Mouse (Mus musculus) forebrain, embryonic 10.5 days (tissue): ENCODE data around the gene Cmtm6. TPM values are rescaled to one million over a fixed set of nuclear protein-coding genes. Genes with fewer than 3 reads are reported as not detected.

Experiments
- DNase-seq: peaks from one replicate; pipeline ENCODE4 v3.0.0-alpha.2; 2017; ENCODE audit warnings: low spot score; ENCODE audit errors: extremely low spot score
- H3K27ac ChIP-seq: fragments of 300-500 bp; sonication (generic); 2 replicates; pipeline ENCODE4 v1.5.1; 2016; ENCODE audit warnings: mild to moderate bottlenecking
- H3K27me3 ChIP-seq: fragments of 300-500 bp; sonication (generic); 2 replicates; pipeline ENCODE4 v1.6.1; 2016; ENCODE audit warnings: mild to moderate bottlenecking; ENCODE audit not compliant: poor library complexity, severe bottlenecking
- H3K36me3 ChIP-seq: fragments of 300-500 bp; sonication (generic); replicated peaks from 2 replicates; pipeline ENCODE4 v1.6.1; 2016; ENCODE audit warnings: mild to moderate bottlenecking, moderate library complexity
- H3K4me1 ChIP-seq: fragments of 300-500 bp; sonication (generic); 2 replicates; pipeline ENCODE4 v1.6.1; 2016
- H3K4me3 ChIP-seq: fragments of 300-500 bp; sonication (generic); 2 replicates; pipeline ENCODE4 v1.5.1; 2016; ENCODE audit warnings: mild to moderate bottlenecking, moderate library complexity
- H3K9me3 ChIP-seq: fragments of 300-500 bp; sonication (generic); 2 replicates; pipeline ENCODE4 v1.6.1; 2016; ENCODE audit warnings: mild to moderate bottlenecking, moderate library complexity
- WGBS: fragments of 180-500 bp; shearing (Covaris S2); methylation state at CpG from one replicate; pipeline ENCODE4 v1.1.7; 2016; 5-methylcytosine and 5-hydroxymethylcytosine counted together
- polyA plus RNA-seq: library from polyadenylated mRNA; unstranded; fragments of >200 nt; fragmentation: Nextera tagmentation; extraction: Ambion mirVana; gene quantifications from 2 replicates; pipeline ENCODE4 v1.2.1, GENCODE M21; 2016

The Cmtm6 gene
- polyA plus RNA-seq, 1 experiment from 2014 or later: 29.9 TPM

DNA sequence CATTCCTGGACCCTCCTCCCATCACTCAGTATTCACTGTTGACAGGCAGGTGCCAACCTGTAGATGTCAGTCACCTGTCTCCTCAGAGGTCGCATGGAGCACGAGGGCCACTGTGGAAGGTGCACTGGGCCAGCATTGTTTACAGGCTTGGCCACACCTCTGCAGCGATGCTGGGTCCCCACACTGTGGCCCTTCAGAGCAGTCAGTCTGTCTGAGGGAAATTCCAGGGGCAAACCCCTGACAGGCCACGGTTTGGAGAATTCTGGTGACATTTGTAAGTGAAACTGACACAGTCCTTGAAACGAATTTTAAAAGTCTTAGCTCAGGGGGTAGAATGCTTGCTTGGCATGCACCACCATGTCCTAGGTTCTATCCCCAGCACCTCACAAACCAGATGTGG lies 29.4 kb downstream of the Cmtm6 start:
- no peaks in the 10 kb centered on the region for H3K27me3 ChIP-seq
- no peak overlapping the region for H3K27ac ChIP-seq
- 0 out of 2 replicates have a peak, but pooled peaks cover 5% of the 10 kb centered on the region for H3K4me1 ChIP-seq
- 87% methylated on average over 5 of the region's 5 CpGs for WGBS
- H3K9me3 ChIP-seq: no peaks in the 10 kb centered on the region
- H3K4me3 ChIP-seq: no peak overlapping the region
- DNase-seq: no peak
- peaks cover 73% of the 10 kb centered on the region for H3K36me3 ChIP-seq

DNA sequence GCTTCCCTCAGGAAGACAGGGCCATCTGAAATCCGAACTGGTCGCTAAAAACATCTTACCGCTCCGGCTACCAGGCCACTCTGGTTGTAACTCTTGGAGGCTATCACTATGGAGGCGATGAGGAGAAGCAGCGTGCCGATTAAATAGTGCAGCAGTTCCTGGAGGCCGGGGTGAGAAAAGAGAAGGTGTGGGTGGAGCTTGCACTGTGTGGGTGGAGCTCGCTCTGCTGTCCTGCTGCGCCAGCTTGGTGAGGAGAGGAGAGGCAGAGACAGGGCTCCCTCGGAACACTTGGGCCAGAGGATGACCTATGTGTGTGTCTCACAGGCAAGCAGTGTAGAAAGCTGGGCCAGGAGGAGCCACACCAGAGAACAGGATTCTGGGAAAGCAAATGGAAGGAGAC lies 30.9 kb downstream of the Cmtm6 start:
- Histone ChIP-seq H3K36me3 (peaks cover 71% of the 10 kb centered on the region), H3K4me3 (no peak overlapping the region), H3K4me1 (peaks cover 10% of the 10 kb centered on the region; the same call in 1 of the 2 replicates), H3K9me3 (no peaks in the 10 kb centered on the region), H3K27me3 (no peaks in the 10 kb centered on the region), H3K27ac (no peak overlapping the region)
- no peak for DNase-seq
- 77% methylated on average over 11 of the region's 11 CpGs for WGBS

DNA sequence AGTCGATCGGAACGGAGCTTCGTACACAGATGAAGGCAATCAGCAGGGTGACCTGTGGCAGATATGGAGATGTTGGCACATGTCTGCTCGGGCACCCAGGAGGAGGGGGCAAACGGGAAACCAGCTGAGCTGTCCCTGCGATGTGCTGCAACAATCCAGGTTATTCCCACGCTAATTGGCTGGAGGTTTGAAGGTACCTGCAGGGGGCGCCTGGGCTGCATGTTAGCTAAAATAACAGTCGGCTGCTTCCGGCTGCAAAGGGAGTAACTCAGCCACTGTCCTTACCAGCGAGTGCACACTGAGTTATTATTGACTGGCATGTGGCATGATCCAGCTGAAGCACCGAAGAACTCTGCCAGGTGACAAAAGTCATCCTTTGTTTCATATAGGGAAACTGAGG lies 32.4 kb downstream of the Cmtm6 start:
- DNase-seq: peak; percentile 39
- no peak overlapping the region for H3K4me3 ChIP-seq
- H3K4me1 ChIP-seq: peaks cover 24% of the 10 kb centered on the region
- no peak overlapping the region for H3K27ac ChIP-seq
- H3K36me3 ChIP-seq: peaks cover 65% of the 10 kb centered on the region
- H3K9me3 ChIP-seq: no peaks in the 10 kb centered on the region
- no peaks in the 10 kb centered on the region for H3K27me3 ChIP-seq
- 64% methylated on average over 13 of the region's 13 CpGs for WGBS

DNA sequence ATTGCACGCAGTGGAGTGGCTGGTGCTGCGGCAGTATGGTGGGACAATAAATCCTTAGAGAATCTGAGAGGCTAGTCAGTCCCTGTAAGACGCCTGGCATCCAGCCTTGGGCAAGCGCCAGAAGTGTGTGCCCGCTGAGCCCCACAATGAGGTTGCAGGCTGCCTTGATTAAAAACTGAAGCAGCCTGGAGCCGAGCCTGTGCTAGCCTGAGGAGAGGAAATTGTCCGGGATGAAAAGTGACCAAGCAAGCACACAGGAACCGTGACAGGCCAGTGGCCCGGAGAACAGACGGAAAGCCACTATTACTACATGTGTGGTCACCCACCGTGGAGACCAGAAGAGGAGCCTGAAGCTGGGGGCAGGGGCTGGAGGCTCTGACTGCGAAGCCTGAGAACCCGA lies 36.1 kb downstream of the Cmtm6 start:
- peak overlapping the region; percentile 77 for H3K27ac ChIP-seq

DNA sequence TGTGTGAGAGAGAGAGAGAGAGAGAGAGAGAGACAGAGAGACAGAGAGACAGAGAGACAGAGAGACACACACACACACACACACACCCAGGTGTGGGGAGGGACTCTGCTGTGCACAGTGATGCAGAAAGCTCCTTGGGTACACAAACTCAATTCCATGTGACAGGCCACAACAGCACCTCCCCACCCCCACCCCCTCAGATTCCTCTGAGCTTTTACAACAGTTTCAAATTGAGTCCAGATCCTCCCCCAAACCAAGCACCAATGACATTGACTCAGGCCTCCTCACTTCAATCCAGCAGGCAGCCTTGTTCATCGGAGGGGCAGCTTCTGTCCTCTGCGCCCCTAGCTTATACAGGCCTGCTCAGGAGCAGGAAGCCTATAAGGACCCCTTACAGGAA lies 36.6 kb downstream of the Cmtm6 start:
- Histone ChIP-seq H3K27ac (peak overlapping the region; percentile 77), H3K4me3 (no peak overlapping the region), H3K4me1 (peaks cover 19% of the 10 kb centered on the region), H3K36me3 (peaks cover 46% of the 10 kb centered on the region), H3K27me3 (no peaks in the 10 kb centered on the region), H3K9me3 (peaks cover 3% of the 10 kb centered on the region; the same call in 1 of the 2 replicates)
- 73% methylated on average over 2 of the region's 2 CpGs for WGBS
- no peak for DNase-seq

More for the DNA sequence above, 36.1 kb downstream of the Cmtm6 start:
- Histone ChIP-seq H3K9me3 (peaks cover under 1% of the 10 kb centered on the region; the same call in 1 of the 2 replicates), H3K4me3 (no peak overlapping the region), H3K36me3 (peaks cover 46% of the 10 kb centered on the region), H3K4me1 (peaks cover 19% of the 10 kb centered on the region), H3K27me3 (no peaks in the 10 kb centered on the region)
- WGBS: 83% methylated on average over 13 of the region's 13 CpGs
- DNase-seq: no peak

DNA sequence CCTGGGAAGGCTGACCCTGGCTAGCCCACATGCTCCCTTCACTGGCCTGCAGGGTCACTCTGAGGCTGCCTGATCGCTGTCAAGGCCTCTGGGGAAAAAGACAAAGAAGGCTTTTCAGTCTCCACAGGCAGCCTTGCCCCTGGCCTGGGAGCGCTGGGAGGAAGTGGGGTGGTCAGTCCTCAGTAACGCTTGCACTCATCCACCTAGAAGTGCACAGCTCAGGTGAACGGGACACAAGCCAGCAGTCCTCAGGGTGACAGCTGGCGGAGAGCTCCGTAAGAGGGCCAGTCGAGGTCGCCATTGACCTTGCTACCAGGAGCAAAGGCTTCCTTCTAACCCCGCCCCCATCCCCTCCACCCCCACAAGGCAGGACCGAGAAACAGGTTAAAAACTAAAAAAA lies 37.1 kb downstream of the Cmtm6 start:
- 54% methylated on average over 10 of the region's 10 CpGs for WGBS
- Histone ChIP-seq H3K36me3 (peaks cover 45% of the 10 kb centered on the region), H3K4me3 (no peak overlapping the region), H3K4me1 (peaks cover 19% of the 10 kb centered on the region), H3K27ac (peak overlapping the region; percentile 77), H3K9me3 (peaks cover 3% of the 10 kb centered on the region; the same call in 1 of the 2 replicates), H3K27me3 (no peaks in the 10 kb centered on the region)
- no peak for DNase-seq

DNA sequence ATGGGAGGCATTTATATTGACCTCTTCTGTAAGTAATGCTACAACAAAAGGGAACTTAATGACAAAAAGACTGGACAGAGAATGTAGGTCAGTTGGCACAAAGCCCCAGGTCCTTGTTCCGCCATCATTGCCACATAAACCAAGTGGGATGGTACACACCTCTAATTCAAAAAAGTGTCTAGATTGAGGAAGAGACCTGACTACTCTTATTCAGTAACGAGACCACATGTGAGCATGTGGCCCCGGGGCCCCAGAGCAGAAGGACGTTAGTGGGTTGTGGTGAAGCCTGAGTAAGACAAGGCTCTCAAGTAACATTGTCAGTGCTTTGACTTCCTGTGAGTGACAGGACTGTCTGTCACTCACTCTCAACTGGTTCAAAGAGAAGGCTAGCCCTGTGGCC lies 39.3 kb downstream of the Cmtm6 start:
- Histone ChIP-seq H3K36me3 (peaks cover 43% of the 10 kb centered on the region), H3K4me1 (peaks cover 30% of the 10 kb centered on the region), H3K27ac (no peak overlapping the region), H3K27me3 (no peaks in the 10 kb centered on the region), H3K4me3 (no peak overlapping the region), H3K9me3 (peaks cover 3% of the 10 kb centered on the region; the same call in 1 of the 2 replicates)
- no peak for DNase-seq
- WGBS: 90% methylated on average over 4 of the region's 4 CpGs

DNA sequence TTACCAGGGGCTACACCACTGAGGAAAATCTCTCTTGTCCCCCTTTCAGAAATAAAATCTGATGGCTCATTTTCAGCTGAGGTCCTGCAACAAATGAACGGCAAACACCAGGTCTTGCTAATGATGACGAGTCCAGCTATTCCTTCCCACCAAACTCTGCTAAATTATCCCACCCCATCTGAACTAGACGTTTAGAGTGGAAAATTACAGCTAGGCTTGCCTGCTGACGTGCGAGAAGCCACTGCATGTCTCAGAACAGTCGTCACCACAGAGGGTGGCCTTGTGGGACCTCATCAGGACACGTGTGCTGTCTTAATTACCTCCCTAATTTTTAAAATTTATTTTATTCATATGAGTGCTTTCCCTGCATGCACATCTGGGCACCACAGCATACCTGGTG lies 40.6 kb downstream of the Cmtm6 start:
- no peak overlapping the region for H3K4me3 ChIP-seq
- H3K27ac ChIP-seq: no peak overlapping the region
- H3K9me3 ChIP-seq: peaks cover 3% of the 10 kb centered on the region; the same call in 1 of the 2 replicates
- H3K27me3 ChIP-seq: no peaks in the 10 kb centered on the region
- WGBS: 89% methylated on average over 7 of the region's 7 CpGs
- H3K36me3 ChIP-seq: peaks cover 33% of the 10 kb centered on the region
- H3K4me1 ChIP-seq: peaks cover 34% of the 10 kb centered on the region
- no peak for DNase-seq

DNA sequence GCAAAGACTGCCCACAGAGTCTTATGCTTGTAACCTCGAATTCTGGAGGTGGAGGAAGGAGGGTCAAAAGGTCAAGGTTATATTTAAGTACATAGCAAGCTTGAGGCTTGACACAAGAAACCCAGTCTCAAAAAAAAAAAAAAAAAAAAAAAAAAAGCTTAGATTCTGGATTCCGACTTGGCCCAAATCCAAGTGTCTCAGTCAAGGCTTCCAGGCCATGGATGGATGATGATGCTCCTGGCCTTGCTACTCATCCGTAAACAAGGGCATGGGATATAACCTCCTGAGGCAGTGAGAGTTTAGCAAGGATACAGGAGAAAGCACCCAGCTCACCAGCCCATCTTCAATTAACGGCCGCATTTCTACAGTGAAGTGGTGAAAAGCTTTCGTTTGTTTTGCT lies 43.7 kb downstream of the Cmtm6 start:
- Histone ChIP-seq H3K27ac (no peak overlapping the region), H3K9me3 (peaks cover 3% of the 10 kb centered on the region; the same call in 1 of the 2 replicates), H3K4me3 (no peak overlapping the region), H3K27me3 (no peaks in the 10 kb centered on the region), H3K4me1 (peaks cover 23% of the 10 kb centered on the region), H3K36me3 (peaks cover 30% of the 10 kb centered on the region)
- WGBS: 89% methylated on average over 6 of the region's 6 CpGs
- DNase-seq: no peak

DNA sequence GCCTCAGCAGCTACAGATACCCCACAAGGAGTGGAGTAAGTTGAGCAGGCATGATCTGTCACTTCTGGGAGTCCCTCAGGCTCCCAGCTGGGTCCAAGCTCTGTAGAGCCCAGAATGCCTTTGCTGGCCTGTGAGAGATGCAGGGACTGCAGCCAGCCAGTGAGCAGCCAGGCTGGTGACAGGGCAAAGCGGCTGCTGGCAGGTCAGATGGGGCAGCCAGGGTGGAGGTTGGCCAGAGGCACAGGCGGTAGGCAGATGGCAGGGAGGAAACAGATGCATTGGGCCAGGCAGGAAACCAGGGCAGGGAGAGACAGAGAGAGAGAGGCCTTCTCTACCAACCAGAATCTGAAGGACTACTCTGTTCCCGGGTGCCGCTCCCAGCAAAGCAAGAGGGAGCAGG lies 44.4 kb downstream of the Cmtm6 start:
- Histone ChIP-seq H3K36me3 (peaks cover 26% of the 10 kb centered on the region), H3K4me3 (no peak overlapping the region), H3K27ac (peak overlapping the region; percentile 2; the same call in 1 of the 2 replicates), H3K27me3 (no peaks in the 10 kb centered on the region), H3K9me3 (peaks cover 3% of the 10 kb centered on the region; the same call in 1 of the 2 replicates), H3K4me1 (peaks cover 29% of the 10 kb centered on the region)
- 80% methylated on average over 4 of the region's 4 CpGs for WGBS
- no peak for DNase-seq

DNA sequence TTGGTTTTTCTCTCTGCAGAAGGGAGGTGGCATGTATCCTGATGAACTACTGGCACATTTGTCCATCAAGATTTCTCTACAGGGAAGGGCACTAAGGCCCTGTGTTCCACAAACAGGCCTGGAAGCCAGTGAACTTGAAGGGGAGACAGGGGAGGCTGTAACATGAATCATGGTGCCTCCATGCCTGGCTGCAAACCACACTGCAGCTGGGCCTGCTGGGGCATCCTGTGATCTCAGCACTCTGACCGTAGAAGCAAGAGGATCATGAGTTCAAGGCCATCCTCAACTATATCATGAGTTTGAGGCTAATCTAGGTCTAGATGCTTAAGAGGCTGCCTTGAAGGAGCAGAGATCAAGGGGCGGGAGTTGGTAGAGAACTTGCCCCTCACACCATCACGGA lies 45.4 kb downstream of the Cmtm6 start:
- WGBS: 84% methylated on average over 3 of the region's 3 CpGs
- H3K36me3 ChIP-seq: peaks cover 19% of the 10 kb centered on the region

DNA sequence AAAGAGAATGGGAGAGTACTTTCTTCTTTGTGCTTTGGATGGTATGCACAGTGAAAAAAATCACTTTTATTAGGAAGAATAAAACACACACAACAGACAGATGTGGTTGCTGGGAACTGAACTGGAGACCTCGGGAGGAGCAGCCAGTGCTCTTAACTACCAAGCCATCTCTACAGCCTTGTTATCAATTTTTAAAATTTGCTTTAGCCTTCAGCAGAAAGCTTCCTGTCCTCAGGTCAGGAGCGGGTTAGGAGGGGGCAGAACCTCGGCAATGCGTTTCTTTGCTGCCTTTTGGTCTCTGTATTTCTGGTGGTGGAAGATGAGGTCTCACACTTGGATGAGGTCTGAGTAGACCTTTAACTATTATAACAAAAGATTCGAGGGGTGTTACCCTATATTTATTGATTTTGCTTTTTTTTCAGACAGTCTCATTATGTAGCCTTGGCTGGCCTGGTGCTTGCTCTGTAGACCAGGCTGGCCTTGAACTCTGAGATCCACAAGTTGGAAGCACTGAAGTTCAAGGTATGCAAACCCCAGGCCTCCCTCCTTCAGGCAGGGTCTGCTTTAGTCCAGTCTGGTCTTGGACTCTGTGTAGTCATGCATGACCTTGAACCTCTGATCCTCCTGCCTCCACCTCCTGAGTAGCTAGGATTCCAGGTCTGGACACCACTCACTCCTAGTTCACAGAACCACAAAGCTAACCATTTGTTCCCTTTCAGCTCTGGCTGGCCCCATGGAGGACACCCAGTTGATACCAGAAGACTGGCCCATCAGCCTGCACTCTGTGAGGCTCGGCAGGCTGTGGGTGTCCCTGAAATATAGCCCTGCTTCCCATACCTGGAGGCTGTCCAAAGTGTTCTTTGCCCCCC lies 46.5 kb downstream of the Cmtm6 start:
- H3K36me3 ChIP-seq: peaks cover 8% of the 10 kb centered on the region
- no peaks in the 10 kb centered on the region for H3K9me3 ChIP-seq
- no peak overlapping the region for H3K27ac ChIP-seq
- peaks cover 47% of the 10 kb centered on the region for H3K4me1 ChIP-seq
- no peak for DNase-seq
- 87% methylated on average over 6 of the region's 6 CpGs for WGBS
- H3K4me3 ChIP-seq: no peak overlapping the region
- no peaks in the 10 kb centered on the region for H3K27me3 ChIP-seq

More for the DNA sequence above, 45.4 kb downstream of the Cmtm6 start:
- Histone ChIP-seq H3K27ac (no peak overlapping the region), H3K4me1 (peaks cover 40% of the 10 kb centered on the region), H3K4me3 (no peak overlapping the region), H3K27me3 (no peaks in the 10 kb centered on the region), H3K9me3 (peaks cover 3% of the 10 kb centered on the region; the same call in 1 of the 2 replicates)
- DNase-seq: no peak

DNA sequence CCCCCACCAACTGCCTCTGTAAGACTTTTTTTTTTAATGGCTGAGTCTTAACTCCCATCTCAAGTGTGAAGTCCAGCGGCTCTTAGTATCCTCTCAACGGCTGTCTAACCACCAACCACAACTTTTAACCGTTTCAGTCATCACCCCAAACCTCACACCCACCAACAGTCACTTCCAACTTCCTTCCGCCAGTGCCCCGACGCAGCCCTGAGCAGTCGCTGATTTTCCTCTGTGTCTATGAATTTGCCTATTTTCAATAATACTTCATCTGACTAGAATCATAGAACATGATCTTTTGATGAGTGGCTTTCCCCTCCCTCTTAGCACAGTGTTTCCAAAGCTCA lies 47.1 kb downstream of the Cmtm6 start:
- peaks cover 3% of the 10 kb centered on the region for H3K36me3 ChIP-seq
- no peaks in the 10 kb centered on the region for H3K27me3 ChIP-seq
- no peaks in the 10 kb centered on the region for H3K9me3 ChIP-seq
- H3K4me1 ChIP-seq: peaks cover 47% of the 10 kb centered on the region
- WGBS: 95% methylated on average over 7 of the region's 7 CpGs
- no peak overlapping the region for H3K27ac ChIP-seq
- no peak for DNase-seq
- H3K4me3 ChIP-seq: no peak overlapping the region
